Mouse (Mus musculus) G1E (cell line): ENCODE results near the gene Slc24a3.

Experiments
- CTCF ChIP-seq: IDR thresholded peaks from 2 replicates; pipeline ENCODE4 v1.5.1; 2012; ENCODE audit warnings: low read depth, low read length, inconsistent platforms, mixed read lengths
- GATA1 ChIP-seq: IDR thresholded peaks from 2 replicates; pipeline ENCODE4 v1.6.1; 2012; ENCODE audit warnings: borderline replicate concordance, low read length, inconsistent platforms, mixed read lengths
- GATA2 ChIP-seq: IDR thresholded peaks from 2 replicates; pipeline ENCODE4 v1.6.1; 2012; ENCODE audit warnings: low read depth, low read length, inconsistent platforms, borderline replicate concordance
- POLR2AphosphoS5 ChIP-seq: IDR thresholded peaks from 2 replicates; pipeline ENCODE4 v1.6.1; 2012; ENCODE audit warnings: low read depth, low read length, inconsistent platforms; ENCODE audit not compliant: insufficient replicate concordance
- TAL1 ChIP-seq: conservative IDR thresholded peaks from 2 replicates; pipeline ENCODE4 v1.6.1; 2012; ENCODE audit warnings: low read depth, low read length, inconsistent platforms, mixed read lengths

DNA sequence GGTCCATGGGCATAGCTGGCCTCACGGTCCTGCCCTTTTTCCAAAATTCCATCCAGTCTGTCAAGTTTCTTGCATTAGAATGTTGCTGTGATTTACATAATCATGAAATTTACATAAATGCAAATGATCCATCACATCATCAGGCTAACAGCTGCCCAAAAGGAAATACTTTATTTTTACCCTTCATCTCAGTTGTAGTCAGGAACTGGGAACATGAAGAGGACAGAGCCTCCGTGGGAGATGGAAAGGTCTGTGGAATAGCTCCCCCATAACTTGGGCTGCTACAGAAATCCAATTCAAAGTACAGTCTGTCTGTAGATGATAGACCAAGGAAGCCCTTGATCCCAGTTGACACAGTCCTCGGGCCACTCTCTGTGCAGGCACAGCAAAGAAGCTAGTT is 417.9 kb downstream of the Slc24a3 start:
- TF ChIP-seq CTCF: no peak
- no peak for TF ChIP-seq TAL1
- no peak for TF ChIP-seq GATA1
- TF ChIP-seq POLR2AphosphoS5: no peak
- TF ChIP-seq GATA2: no peak
